ENCODE assay signal across 8 mouse cellular contexts in genomic region chr5:73293458-73293827, GRCm38 (mm10). TPM values are rescaled to one million over a fixed set of nuclear protein-coding genes. Genes with fewer than 3 reads are reported as not detected.
A peak's percentile ranks its signal among the peaks of the same experiment; 100 is the strongest.
DNase-seq lines count a peak whose midpoint lies in the region; ATAC-seq and TF ChIP-seq lines count a peak whose summit lies in the region.

No protein-coding gene starts in this region.

- H3K4me3 ChIP-seq in kidney, adult 2 months (ENCODE audit: insufficient read depth, low read depth, low read length): peak overlapping the region; percentile 97
- peak overlapping the region; percentile 98 for H3K4me3 ChIP-seq in G1E (ENCODE audit: low read depth, low read length)
- H3K4me3 ChIP-seq in hindbrain, embryonic 12.5 days: peak overlapping the region; percentile 93
- H3K4me3 ChIP-seq in midbrain, embryonic 13.5 days (replicated peaks): peak overlapping the region; percentile 84

- no peaks in the 10 kb centered on the region for H3K27me3 ChIP-seq in kidney, adult 2 months (replicated peaks; ENCODE audit: control insufficient read depth, insufficient read depth, low read length)
- no peaks in the 10 kb centered on the region for H3K27me3 ChIP-seq in G1E (ENCODE audit: insufficient read depth, low read length)
- no peaks in the 10 kb centered on the region for H3K27me3 ChIP-seq in hindbrain, embryonic 12.5 days
- H3K27me3 ChIP-seq in midbrain, embryonic 13.5 days: no peaks in the 10 kb centered on the region

- peak overlapping the region; percentile 91 for H3K27ac ChIP-seq in kidney, adult 2 months (ENCODE audit: insufficient read depth, low read depth, low read length)
- no peak overlapping the region for H3K27ac ChIP-seq in hindbrain, embryonic 12.5 days
- H3K27ac ChIP-seq in midbrain, embryonic 13.5 days: peak overlapping the region; percentile 95; the same call in 1 of the 2 replicates

- H3K9ac ChIP-seq in hindbrain, embryonic 12.5 days: peak overlapping the region; percentile 92
- peak overlapping the region; percentile 92 for H3K9ac ChIP-seq in midbrain, embryonic 13.5 days (replicated peaks)

- no peaks in the 10 kb centered on the region for H3K9me3 ChIP-seq in G1E (replicated peaks)
- H3K9me3 ChIP-seq in hindbrain, embryonic 12.5 days (replicated peaks): no peaks in the 10 kb centered on the region
- no peaks in the 10 kb centered on the region for H3K9me3 ChIP-seq in midbrain, embryonic 13.5 days

- no peak for TF ChIP-seq CTCF in kidney, adult 2 months (conservative IDR thresholded peaks at IDR 0.05; ENCODE audit: insufficient read depth, insufficient read length, low read depth, low read length)
- TF ChIP-seq CTCF in G1E (IDR thresholded peaks at IDR 0.05; ENCODE audit: low read depth, low read length): no peak

- H3K4me2 ChIP-seq in hindbrain, embryonic 12.5 days (replicated peaks): peak overlapping the region; percentile 70
- peak overlapping the region; percentile 78 for H3K4me2 ChIP-seq in midbrain, embryonic 13.5 days (replicated peaks)

- TF ChIP-seq POLR2A in kidney, adult 2 months (IDR thresholded peaks at IDR 0.05; ENCODE audit: low read depth, low read length): no peak

- no peak for ATAC-seq in G1E (ENCODE audit: extremely low read depth, insufficient number of reproducible peaks, low FRiP score, poor library complexity, severe bottlenecking)
- ATAC-seq in hindbrain, embryonic 12.5 days (ENCODE audit: low FRiP score): no peak
- no peak for ATAC-seq in midbrain, embryonic 13.5 days

- no peak for DNase-seq in kidney, adult 2 months
- no peak for DNase-seq in kidney, postnatal 36 days
- no peak for DNase-seq in G1E (ENCODE audit: low spot score)
- DNase-seq in right cerebral cortex, postnatal 4 days: no peak
- DNase-seq in retina, embryonic 14.5 days (ENCODE audit: low spot score): no peak
- DNase-seq in left cerebral cortex, adult 11 months (ENCODE audit: low spot score): no peak

- peaks cover 3% of the 10 kb centered on the region for H3K36me3 ChIP-seq in kidney, adult 2 months (ENCODE audit: control insufficient read depth, insufficient read depth, low read length)
- peaks cover 28% of the 10 kb centered on the region for H3K36me3 ChIP-seq in G1E (replicated peaks)
- H3K36me3 ChIP-seq in hindbrain, embryonic 12.5 days: peaks cover 20% of the 10 kb centered on the region
- peaks cover 20% of the 10 kb centered on the region for H3K36me3 ChIP-seq in midbrain, embryonic 13.5 days

- 6% methylated on average over 8 of the region's 8 CpGs for WGBS in kidney, adult 2 months
- 17% methylated on average over 8 of the region's 8 CpGs for WGBS in hindbrain, embryonic 12.5 days
- WGBS in midbrain, embryonic 13.5 days: 17% methylated on average over 8 of the region's 8 CpGs

- H3K4me1 ChIP-seq in kidney, adult 2 months (ENCODE audit: control insufficient read depth, insufficient read depth, low read length): peaks cover 3% of the 10 kb centered on the region; the same call in 1 of the 2 replicates
- peaks cover 55% of the 10 kb centered on the region for H3K4me1 ChIP-seq in G1E (ENCODE audit: insufficient read depth, low read depth, low read length)
- peaks cover 5% of the 10 kb centered on the region; the same call in 1 of the 2 replicates for H3K4me1 ChIP-seq in hindbrain, embryonic 12.5 days
- peaks cover 24% of the 10 kb centered on the region for H3K4me1 ChIP-seq in midbrain, embryonic 13.5 days (replicated peaks)

RNA-seq across cellular contexts. Expression of gene Ociad1, which starts 0.9 kb away (rescaled TPM):
- polyA plus RNA-seq in kidney, adult 2 months (2012; rRNA removed): 65.6 and 75.6 TPM in 2 replicates
- total RNA-seq in G1E (2014; fragmentation: Nextera tagmentation): 311 and 324 TPM in 2 replicates
- 223 and 231 TPM in 2 replicates for total RNA-seq in G1E (2017)
- 93.3 and 121 TPM in 2 replicates for polyA plus RNA-seq in G1E (2012)
- 195 and 207 TPM in 2 replicates for polyA plus RNA-seq in hindbrain, embryonic 12.5 days (2016; fragmentation: Nextera tagmentation; extraction: Ambion mirVana)
- polyA plus RNA-seq in midbrain, embryonic 13.5 days (2015; fragmentation: Nextera tagmentation; extraction: Ambion mirVana): 249 and 251 TPM in 2 replicates

RNA-seq across cellular contexts. Expression of gene Fryl, which starts 37.0 kb away (rescaled TPM):
- 29.9 and 33.4 TPM in 2 replicates for polyA plus RNA-seq in kidney, adult 2 months (2012; rRNA removed)
- total RNA-seq in G1E (2014; fragmentation: Nextera tagmentation): 352 and 439 TPM in 2 replicates
- 112 and 118 TPM in 2 replicates for total RNA-seq in G1E (2017)
- polyA plus RNA-seq in G1E (2012): 133 and 147 TPM in 2 replicates
- polyA plus RNA-seq in hindbrain, embryonic 12.5 days (2016; fragmentation: Nextera tagmentation; extraction: Ambion mirVana): 47.4 and 47.9 TPM in 2 replicates
- polyA plus RNA-seq in midbrain, embryonic 13.5 days (2015; fragmentation: Nextera tagmentation; extraction: Ambion mirVana): 48.2 and 51.2 TPM in 2 replicates

RNA-seq across cellular contexts. Expression of gene Ociad2, which starts 47.4 kb away (rescaled TPM):
- 2.8 and 3.5 TPM in 2 replicates for polyA plus RNA-seq in kidney, adult 2 months (2012; rRNA removed)
- total RNA-seq in G1E (2014; fragmentation: Nextera tagmentation): not detected in 2 replicates
- total RNA-seq in G1E (2017): 0.76 and 1.1 TPM in 2 replicates
- not detected in 2 replicates for polyA plus RNA-seq in G1E (2012)
- polyA plus RNA-seq in hindbrain, embryonic 12.5 days (2016; fragmentation: Nextera tagmentation; extraction: Ambion mirVana): 12.7 and 16.4 TPM in 2 replicates
- 22.8 and 24.5 TPM in 2 replicates for polyA plus RNA-seq in midbrain, embryonic 13.5 days (2015; fragmentation: Nextera tagmentation; extraction: Ambion mirVana)
